Mouse (Mus musculus) ovary, postnatal 10 days (tissue): Measurements from ENCODE around the gene Celf6.

Source experiments
- DNase-seq: peaks from one replicate; pipeline ENCODE4 v3.0.0; 2022; ENCODE audit warnings: low spot score

The Celf6 gene

DNA sequence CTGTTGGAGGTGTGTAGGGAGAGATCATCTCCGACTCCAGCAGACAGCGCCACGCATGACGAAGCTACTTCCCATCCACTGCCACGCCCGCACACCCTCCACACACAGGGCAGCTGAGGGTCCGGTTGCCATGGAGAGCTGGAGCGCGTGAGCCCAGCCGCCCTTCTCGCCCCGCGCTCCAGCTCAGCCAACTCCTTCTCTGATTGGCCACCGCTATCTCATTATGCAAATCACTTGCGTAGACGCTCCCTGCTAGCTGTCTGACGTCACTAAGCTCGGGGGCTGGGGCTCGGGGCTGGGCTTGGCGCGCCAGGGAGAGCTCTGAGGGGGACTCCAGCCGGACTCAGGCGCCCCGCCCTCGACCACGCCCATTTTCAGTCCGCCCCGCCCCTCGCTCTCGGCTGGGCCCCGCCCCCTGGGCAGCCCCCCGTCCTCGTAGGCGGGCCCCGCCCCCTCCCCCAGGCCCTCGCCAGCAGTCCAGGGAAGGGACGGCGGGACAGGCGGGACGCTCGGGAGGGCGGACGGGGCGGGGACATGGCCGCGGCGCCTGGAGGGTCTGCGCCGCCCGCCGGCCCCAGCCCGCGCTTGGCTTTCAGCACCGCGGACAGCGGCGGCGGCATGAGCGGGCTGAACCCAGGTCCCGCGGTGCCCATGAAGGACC, at the start of gene Celf6:
Gene Celf6 (plus strand): TSS at position 74 of the 661 bp plus-strand sequence.
- peak; percentile 73 for DNase-seq

DNA sequence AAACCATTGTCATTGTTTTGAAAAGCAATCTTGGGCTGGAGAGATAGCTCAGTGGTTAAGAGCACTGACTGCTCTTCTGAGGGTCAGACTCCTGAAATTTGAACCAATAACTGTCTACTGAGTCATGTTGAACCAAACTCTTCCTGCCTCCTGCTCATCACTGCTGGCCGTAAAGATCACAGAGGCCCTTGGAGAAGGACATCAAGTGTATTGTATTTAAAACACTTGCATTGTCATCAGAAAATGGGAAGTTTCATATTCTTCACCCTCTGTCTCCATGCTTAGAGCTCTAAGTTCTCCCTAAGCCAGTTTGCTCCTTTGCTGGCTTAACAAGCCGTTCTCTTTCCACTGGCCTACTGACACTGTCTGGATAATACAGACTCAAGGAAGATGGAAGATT, 49.4 kb upstream of the Celf6 start:
- DNase-seq = no peak

- DNase-seq = no peak
Measured at GRCm38 (mm10) chr9:59531645-59532044, 46.1 kb upstream of the Celf6 start.

DNA sequence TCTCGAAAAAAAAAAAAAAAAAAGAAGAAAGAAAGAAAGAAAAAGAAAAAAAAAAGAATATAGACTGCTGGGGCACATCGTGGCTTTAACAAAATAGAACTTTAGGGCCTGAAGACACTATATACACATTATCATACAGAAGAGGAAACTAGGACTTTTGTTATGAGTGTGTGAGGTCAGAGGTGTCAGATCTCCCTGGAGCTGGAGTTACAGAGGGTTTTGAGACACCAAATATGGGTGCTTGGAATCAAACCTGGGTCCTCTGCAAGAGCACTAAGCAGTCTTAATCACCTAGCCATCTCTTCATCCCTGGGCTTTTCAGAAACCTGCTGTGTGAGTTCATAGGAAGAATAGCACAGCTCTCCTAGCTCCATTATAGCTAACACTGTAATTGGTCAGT, 44.3 kb upstream of the Celf6 start:
- DNase-seq = no peak

- DNase-seq = no peak
Measured at GRCm38 (mm10) chr9:59533889-59534288, 43.8 kb upstream of the Celf6 start.

DNA sequence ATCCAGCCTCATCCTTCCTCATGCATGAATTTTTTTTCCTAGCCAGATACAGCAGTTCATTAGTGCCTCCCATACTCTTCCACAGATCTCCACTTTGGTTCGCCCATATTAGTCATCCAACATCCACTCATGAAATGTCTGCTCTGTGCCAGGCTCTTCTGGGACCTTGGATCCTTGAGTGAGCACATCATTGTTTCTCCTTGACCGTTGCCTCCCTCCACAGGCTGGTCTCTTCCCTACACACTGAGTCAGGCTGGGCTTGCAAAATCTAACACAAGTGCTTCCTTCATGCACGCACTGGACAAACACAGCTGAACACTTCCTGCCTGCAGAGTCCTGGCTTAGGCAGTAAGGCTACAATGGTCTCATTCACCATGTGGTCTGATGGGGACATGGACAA, 40.1 kb upstream of the Celf6 start:
- no peak for DNase-seq

- peak; percentile 51 for DNase-seq
Measured at GRCm38 (mm10) chr9:59539441-59540137, 38.1 kb upstream of the Celf6 start, which contains the start of the genes Hexa and Tmem202. TSS of gene Hexa (plus strand) at chr9:59539540. TSS of gene Tmem202 (minus strand) at chr9:59539847.

DNA sequence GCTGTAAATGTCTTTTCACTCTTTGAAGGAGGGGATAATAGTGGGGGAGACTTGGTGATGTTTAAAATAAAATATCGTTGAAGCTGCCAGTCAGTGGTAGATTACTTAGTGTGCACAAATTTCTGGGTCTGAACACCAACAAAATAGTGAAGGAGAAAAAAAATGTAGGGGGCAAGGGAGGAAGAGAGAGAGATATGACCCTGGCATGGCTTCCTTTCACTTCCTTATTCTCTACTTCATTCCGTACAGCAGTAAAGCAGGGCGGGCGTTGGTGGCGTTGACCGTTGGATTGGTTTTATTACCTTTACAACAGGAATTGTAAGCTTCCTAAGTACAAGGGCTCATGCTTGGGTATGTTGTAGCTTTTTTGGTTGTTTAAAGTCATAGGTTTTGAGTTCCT, 36.1 kb upstream of the Celf6 start:
- no peak for DNase-seq

GRCm38 (mm10) chr9:59542766-59543324, 34.9 kb upstream of the Celf6 start:
- no peak for DNase-seq

DNA sequence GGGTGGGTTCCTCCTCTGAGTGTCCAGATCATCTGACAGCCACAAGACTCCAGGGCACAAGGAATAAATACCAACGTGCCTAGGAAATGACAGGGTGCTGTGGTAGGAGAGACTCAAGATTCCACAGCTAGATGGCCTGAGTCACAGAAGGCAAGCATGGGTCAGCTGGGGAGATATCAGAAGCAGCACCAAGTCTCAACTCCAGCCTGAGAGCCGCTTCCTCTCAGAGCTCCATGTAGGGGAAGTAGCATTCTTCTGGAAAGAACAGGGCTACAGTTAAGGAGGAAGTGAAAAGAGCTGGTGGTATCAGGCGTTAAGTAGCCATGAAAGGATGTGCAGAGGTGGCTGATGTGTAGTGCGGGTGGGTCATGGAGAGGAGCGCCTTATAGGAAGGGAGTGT, 33.0 kb upstream of the Celf6 start:
- no peak for DNase-seq

DNA sequence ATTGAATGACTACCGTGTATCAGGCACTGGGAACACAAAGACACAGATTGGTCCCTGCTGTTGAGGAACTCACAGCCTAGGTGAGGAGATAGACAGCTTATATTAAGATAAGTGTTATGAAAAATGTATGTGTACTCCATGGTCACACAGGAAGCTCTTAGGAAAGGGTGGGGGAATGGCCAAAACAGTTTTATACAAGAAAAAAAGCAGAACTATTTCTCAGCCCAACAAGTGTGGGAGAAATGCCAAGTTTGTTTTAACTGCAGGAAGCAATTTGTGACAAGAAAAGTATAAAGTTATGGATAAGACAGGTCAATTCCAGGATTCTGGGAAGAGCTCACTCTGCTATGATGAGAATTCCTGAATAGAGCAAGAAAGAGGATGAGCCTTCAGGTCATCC, 29.8 kb upstream of the Celf6 start:
- DNase-seq = no peak

- no peak for DNase-seq
Measured at GRCm38 (mm10) chr9:59548961-59549487, 28.7 kb upstream of the Celf6 start.

DNA sequence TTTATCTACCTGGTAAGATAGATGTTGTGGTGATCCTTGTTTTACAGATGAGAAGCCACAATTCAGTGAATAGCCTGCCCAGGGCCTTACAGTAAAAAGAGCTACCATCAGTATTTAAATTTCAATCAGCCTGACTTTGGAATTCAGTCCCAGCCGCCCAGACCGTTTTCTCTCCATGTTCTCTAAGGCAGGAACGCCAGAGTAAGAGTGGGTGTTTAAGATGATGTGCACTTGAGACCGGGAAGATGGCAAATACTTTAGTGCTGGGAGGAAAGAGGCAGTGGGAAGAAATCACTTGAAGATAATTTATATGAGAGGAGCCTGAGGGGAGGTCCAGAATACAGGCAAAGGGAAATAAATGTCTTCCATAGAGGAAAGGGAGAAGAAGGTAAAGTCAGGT, 27.6 kb upstream of the Celf6 start:
- DNase-seq = no peak

GRCm38 (mm10) chr9:59551017-59551416, 26.7 kb upstream of the Celf6 start:
- DNase-seq = no peak

DNA sequence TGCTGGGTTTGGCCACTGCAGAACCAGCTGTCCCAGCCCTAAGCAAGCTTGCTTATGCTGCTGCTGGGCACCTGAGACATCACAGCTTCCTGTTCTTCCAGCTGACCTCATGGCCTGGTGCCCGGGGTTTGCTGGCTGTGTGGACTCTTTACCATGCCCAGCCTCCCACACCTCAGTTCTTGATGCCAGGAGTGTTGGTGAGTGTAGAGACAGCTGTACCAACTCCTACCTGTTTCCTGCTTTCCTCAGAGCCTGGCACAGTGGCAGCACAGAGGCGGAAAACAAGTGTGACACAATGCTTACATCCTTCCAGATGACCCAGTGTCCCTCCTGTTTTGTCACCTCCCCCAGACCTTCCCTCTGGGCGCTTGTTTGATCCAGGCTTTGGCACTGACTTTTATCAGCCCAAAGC, 26.1 kb upstream of the Celf6 start:
- DNase-seq = no peak

DNA sequence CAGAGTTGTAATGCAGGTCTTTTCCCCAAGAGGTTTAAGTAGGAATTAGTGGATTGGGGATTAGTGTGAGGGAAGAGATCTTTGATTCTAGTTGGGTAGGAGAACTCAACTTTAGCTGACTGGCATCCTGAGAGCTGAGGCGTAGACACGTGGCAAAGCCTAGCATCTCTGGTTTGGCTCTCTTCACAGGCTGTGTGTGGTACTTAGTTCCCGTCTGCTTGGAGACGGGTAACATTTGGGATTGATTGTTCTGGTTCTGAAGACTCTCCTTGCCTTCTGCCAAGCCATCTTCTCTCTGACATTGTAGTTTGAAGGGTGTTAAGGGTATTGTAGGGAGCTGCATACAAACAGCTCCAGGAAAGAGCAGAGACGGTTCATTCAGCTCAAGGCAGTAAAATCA, 25.1 kb upstream of the Celf6 start:
- DNase-seq = no peak

DNA sequence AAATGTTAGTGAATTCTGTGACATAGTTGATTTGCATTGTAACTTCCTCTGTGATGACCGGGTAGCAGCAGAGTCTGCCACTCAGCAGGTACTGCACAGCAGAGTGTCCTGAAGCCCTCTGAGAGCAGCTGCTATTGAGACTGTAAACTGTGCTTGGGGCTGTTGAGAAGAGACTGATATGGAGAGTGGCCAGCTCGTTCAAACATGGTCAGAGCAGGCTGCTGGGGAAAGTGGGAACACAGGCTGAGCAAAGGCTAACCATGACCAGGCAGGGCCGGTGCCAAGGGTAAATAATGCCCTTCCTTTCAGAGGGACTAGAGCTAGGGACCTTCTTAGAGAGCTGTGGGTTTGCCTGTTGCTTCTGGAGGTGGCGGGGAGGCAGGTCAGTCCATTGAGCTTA, 24.0 kb upstream of the Celf6 start:
- no peak for DNase-seq

- DNase-seq = peak; percentile 26
Measured at GRCm38 (mm10) chr9:59565600-59565999, 12.1 kb upstream of the Celf6 start.

- DNase-seq = no peak
Measured at GRCm38 (mm10) chr9:59567111-59567510, 10.6 kb upstream of the Celf6 start.

DNA sequence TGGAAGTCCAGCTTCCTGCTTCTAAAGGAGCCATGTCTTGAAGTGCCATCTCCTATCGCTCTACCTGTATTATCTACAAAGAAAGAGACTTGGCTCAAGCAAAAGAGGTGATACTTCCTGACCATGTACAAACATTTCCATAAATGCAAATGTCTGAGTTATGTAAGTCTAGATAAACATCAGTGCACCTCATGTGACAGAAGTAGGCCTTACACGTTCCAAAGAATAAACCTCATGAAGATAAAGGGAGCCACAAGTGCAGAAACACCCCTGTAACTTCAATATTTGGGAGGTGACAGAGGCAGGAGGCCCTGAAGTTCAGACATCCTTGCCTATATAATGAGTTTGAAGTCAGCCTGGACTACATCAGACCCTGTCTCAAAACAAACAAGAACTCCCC, 5.9 kb upstream of the Celf6 start:
- no peak for DNase-seq

DNA sequence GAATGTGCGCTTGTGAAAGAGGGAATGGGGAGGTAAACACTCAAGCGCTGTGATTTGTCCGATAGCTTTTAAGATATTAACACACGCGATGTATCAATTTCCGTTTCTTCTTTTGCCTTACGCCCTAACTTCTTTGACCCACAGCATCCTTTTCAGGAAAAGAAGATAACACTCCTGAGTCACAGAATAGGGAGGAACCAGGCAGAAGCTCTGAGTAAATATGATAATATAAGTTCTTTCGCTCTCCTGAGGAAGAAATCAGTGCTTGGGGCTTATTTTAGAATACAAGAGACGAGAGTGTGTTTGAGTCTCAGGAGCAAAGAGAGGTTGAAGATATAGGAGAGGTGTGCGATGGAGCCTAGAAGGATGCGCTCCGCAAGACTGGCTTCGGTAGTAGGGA, 316 bp upstream of the Celf6 start:
- no peak for DNase-seq

- DNase-seq = no peak
Measured at GRCm38 (mm10) chr9:59578505-59578867, 769 bp downstream of the Celf6 start.

DNA sequence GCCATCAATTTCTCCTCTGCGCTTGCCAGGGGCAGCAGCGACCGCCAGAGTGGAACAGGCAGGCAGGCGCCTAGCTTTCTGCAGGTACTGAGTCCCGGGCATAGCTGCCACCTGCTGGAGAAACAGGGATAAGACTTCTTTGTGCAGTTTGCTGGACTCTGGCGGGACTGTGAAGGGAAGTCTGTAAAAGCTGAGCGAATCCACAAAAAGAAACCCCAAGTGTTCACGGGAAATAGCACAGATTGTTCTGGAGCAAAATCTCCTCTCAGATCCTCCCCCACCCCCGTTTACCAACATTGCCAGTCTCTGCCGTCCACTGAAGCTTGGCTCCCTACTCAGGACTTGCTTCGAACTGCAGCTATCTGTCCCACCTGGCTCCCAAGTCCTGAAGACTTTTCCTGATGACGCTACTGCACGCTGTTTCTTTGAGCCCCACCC, 7.2 kb downstream of the Celf6 start:
- DNase-seq = peak; percentile 9
